Comparison of ENCODE assay signal across 15 mouse cellular contexts in genomic region chr17:80279340-80280070, GRCm38 (mm10). TPM values are rescaled to one million over a fixed set of nuclear protein-coding genes. Genes with fewer than 3 reads are reported as not detected.
"Had no signal": no experiment of that assay in that cellular context is flagged by ENCODE, and none has a peak within 500 bp of the region (broad histone marks: within the 10 kb centered on the region; RNA-seq: fewer than 3 reads in every experiment).

No protein-coding gene starts in this region.

- H3K9ac ChIP-seq: intestine, embryonic 15.5 days; limb, embryonic 13.5 days; liver, embryonic 14.5 days; midbrain, embryonic 13.5 days had no signal

- H3K4me2 ChIP-seq: intestine, embryonic 15.5 days; limb, embryonic 13.5 days; midbrain, embryonic 13.5 days had no signal

- H3K9me3 ChIP-seq: intestine, embryonic 15.5 days; limb, embryonic 10.5 days; limb, embryonic 13.5 days; midbrain, embryonic 13.5 days had no signal

- H3K27ac ChIP-seq: intestine, embryonic 15.5 days; kidney, postnatal 0 days; layer of hippocampus, adult 2 months; limb, embryonic 10.5 days; limb, embryonic 13.5 days; liver, embryonic 14.5 days; macrophage; midbrain, embryonic 13.5 days had no signal

- H3K4me3 ChIP-seq: intestine, embryonic 15.5 days; layer of hippocampus, adult 2 months; limb, embryonic 10.5 days; limb, embryonic 13.5 days; midbrain, embryonic 13.5 days had no signal

- H3K27me3 ChIP-seq: intestine, embryonic 15.5 days; limb, embryonic 13.5 days; midbrain, embryonic 13.5 days had no signal

- DNase-seq: kidney, adult 2 months; kidney, postnatal 25 days; layer of hippocampus, adult 9-11 months; liver; lung, adult 2 months; thymus, postnatal 25 days had no signal

- H3K4me1 ChIP-seq: intestine, embryonic 15.5 days; limb, embryonic 10.5 days; limb, embryonic 13.5 days; midbrain, embryonic 13.5 days had no signal

- ATAC-seq: intestine, embryonic 15.5 days; midbrain, embryonic 13.5 days had no signal

RNA-seq across cellular contexts. Expression of gene Arhgef33, which starts 27.7 kb away (rescaled TPM):
- total RNA-seq: megakaryocyte, adult 5-6 weeks had no signal
